Mouse (Mus musculus): ENCODE results near the gene Tmem245. TPM values are rescaled to one million over a fixed set of nuclear protein-coding genes. Genes with fewer than 3 reads are reported as not detected.

Tmem245 gene
- total RNA-seq, 1 experiment from 2014 or later, result 10.2 TPM

DNA sequence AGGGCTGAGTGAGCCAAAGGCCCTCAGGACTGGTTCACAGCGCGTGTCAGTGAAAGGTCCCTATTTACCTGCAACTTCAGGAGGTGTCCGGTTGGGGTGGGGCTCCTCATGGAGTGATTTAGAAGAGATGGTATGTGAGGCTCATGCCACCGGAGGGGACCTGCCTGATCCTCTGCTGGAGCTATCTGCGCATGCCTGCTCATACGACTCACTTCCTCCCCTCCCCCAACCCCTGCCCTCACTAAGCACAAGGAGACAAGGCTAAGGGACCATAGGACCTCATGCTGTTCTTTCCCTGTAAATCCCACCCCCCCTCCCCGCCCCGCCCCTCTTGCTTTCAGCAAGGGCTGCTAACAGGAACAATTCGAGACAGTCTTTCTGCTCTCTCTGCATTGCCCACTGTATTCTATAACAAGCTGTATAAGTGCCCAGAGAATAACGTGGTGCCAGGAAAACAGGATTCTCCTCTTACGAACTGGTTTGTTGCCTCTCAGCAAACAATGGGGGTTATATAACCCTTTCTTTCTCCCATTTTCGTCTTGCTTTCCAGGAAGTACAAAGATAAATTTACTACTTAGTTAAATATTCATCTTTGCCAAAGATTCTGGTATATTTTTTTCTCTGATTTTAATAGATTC lies 101.2 kb downstream of the Tmem245 start:
- ATAC-seq (replicated peaks in 1 of 2; ENCODE audit: insufficient read depth in 1 of 2, low FRiP score in 2 of 2, low TSS enrichment in 1 of 2, low read depth in 1 of 2, poor library complexity in 2 of 2, severe bottlenecking in 2 of 2), result no peak

DNA sequence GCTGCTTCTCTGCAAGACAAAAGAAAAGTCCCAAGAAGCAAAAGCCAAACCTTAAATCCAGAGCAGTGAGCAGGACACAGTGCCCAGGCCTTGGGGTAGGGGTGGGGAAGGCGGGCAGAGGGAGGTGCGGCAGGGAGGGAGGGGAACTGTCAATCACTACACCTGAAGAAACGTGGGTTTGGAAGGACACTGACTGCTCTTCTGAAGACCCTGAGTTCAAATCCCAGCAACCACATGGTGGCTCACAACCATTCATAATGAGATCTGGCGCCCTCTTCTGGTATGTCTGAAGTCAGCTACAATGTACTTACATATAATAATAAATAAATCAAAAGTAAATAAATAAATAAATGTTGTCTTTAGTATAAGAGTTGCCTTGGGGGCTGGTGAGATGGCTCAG lies 102.3 kb downstream of the Tmem245 start:
- no peak for ATAC-seq (replicated peaks in 1 of 2; ENCODE audit: insufficient read depth in 1 of 2, low FRiP score in 2 of 2, low TSS enrichment in 1 of 2, low read depth in 1 of 2, poor library complexity in 2 of 2, severe bottlenecking in 2 of 2)

DNA sequence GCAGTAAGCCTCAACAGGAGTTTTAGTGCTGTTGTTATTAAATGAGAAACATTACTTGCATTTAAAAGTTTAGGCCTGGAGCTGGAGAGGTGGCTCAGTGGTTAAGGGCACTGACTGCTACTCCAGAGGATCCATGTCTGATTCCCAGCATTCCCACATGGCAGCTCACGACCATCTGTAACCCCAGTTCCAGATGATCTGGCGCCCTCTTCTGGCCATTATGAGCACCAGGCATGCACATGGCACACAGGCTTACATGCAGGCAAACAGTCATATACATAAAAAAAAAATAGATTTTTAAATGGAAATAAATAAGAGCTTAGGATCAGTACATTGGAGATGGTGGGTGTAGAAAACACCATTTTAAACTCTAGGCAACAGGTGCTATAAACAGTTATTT lies 103.3 kb downstream of the Tmem245 start:
- no peak for ATAC-seq (replicated peaks in 1 of 2; ENCODE audit: insufficient read depth in 1 of 2, low FRiP score in 2 of 2, low TSS enrichment in 1 of 2, low read depth in 1 of 2, poor library complexity in 2 of 2, severe bottlenecking in 2 of 2)

DNA sequence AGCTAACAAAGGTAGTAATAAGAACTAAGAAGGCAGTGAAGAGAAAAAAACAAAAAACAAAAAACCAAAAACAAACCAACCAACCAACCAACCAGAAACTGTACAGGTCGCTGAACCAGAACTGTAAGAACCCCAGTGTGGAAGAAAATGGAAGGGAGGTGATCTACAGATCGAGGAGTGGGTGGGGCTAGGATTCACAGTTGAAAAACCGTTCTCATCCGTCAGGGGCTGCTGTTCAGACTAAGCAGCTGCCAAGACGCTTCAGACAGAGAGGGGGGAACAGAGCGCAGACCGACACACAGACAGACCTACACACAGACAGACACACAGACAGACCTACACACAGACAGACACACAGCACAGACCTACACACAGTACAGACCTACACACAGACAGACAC lies 104.7 kb downstream of the Tmem245 start:
- ATAC-seq (replicated peaks in 1 of 2; ENCODE audit: insufficient read depth in 1 of 2, low FRiP score in 2 of 2, low TSS enrichment in 1 of 2, low read depth in 1 of 2, poor library complexity in 2 of 2, severe bottlenecking in 2 of 2), result no peak

DNA sequence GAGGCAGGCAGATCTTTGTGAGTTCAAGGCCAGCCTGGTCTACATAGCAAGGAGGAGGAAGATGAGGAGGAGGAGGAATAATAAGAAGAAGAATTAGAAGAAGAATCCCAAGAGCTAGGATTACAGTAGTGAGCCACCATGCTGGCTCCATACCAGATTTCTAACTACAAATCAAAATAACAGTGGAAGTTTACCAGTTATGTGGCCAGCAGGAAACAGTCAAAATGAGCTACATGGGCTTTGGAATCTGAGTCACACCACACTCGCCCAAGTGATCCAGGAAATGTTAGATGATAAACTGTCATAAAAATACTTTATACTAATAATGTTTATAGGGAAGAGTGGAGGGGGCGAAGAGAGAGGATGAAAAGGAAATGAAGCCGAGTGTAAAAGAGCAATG lies 106.9 kb downstream of the Tmem245 start:
- ATAC-seq (replicated peaks in 1 of 2; ENCODE audit: insufficient read depth in 1 of 2, low FRiP score in 2 of 2, low TSS enrichment in 1 of 2, low read depth in 1 of 2, poor library complexity in 2 of 2, severe bottlenecking in 2 of 2), result no peak

DNA sequence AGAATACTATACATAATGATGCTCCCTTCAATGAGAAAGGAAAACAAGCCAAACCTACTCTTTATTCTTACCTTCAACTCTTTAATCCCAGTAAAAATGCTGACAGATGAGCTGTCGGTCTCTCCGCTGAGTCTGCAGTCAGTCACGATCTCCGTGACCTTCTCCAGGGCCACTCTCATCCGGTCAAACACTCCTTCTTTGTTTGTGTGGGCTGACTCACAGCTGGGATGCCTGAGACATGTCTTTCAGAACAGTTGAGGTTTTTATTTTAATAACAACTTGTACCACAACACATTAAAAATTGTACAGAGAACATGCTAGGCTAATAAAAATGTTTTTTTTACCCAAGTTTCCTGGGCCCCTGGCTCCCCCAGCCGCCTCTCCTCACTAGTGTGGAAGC lies 109.6 kb downstream of the Tmem245 start:
- no peak for ATAC-seq (replicated peaks in 1 of 2; ENCODE audit: insufficient read depth in 1 of 2, low FRiP score in 2 of 2, low TSS enrichment in 1 of 2, low read depth in 1 of 2, poor library complexity in 2 of 2, severe bottlenecking in 2 of 2)

DNA sequence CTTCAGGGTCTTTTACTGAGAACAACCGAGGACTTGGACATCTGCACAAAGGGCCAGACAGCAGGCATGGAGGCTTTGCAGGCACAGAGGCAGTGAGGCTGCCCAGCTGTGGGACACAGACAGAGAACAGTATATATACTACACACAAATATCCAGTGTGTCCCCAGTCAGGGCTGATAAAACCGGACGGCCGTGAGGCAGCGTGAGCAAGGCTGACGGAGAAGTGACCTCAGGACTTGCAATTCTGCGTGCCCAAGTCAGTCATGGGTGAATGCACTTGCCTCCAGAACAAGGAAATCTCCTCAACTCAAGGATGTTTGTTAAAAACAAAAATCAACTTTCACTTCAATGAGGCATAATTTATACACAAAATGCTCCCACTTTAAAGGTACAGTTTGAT lies 115.2 kb downstream of the Tmem245 start:
- ATAC-seq (replicated peaks in 1 of 2; ENCODE audit: insufficient read depth in 1 of 2, low FRiP score in 2 of 2, low TSS enrichment in 1 of 2, low read depth in 1 of 2, poor library complexity in 2 of 2, severe bottlenecking in 2 of 2), result no peak

DNA sequence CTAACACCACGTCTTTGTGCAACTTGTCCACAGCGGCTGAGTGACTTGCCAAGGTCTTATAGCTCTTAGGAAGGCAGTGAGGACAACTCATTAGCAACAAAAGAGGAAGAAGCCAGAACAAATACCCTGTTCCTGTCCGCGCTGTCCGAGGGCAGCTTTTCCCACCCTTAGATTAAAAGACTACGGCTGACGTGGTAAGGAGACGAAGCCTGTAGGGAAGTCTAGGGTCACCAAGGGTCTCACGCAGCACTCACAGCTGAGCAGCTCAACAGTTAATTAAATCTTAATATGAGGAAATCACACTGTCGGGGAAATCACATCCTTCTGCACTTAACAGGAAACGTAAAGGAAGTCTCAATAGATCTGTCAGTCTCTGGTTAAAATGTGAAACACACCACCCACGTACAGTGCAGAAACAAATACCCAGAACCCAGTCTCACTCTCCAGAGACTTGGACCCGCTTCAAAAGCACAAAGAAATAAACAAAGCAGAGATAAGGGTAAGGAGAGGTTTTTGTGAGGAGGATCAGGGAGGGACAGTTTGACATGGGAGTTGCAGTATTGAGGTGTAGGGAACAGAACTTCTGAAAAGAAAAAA lies 116.1 kb downstream of the Tmem245 start:
- ATAC-seq (replicated peaks in 1 of 2; ENCODE audit: insufficient read depth in 1 of 2, low FRiP score in 2 of 2, low TSS enrichment in 1 of 2, low read depth in 1 of 2, poor library complexity in 2 of 2, severe bottlenecking in 2 of 2), result no peak

DNA sequence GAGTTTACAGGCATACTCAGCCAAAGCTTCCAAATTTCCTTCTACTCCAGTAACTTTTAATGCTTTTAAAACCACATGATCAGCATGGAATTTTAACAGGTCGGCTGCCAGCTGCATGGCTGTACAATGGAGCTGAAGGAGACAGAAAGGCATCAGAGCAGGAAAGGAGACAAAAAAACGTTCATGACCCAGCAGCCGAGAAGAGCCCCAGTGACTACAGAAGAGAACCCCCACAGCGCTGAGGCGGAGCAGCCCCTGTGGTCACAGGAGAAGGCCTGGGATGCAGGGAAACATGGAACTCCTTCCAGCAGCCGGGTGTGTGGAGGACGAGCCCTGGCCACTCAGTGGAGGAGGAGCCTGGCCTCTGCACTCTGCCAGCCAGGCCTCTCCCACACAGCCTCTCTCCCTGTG lies 117.7 kb downstream of the Tmem245 start:
- ATAC-seq (replicated peaks in 1 of 2; ENCODE audit: insufficient read depth in 1 of 2, low FRiP score in 2 of 2, low TSS enrichment in 1 of 2, low read depth in 1 of 2, poor library complexity in 2 of 2, severe bottlenecking in 2 of 2), result no peak

DNA sequence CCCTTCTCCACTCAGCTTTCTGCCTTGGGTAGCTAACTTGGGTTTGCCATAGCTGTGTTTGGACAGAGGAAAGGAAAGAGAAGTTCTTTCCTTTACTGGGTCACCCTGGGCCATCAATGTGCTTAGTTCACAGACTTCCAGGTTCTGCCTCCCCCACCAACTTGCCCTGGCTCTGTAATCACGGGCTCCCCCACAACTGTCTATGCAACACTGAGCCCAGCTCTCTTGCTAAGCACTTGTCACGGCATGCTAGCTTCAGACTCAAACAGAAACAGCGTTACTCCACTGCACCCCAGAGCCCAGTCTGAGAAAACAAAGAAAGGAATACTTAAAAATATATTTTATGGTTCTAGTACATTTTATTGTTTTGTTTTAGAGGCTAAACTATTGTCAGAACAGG lies 118.3 kb downstream of the Tmem245 start:
- ATAC-seq (replicated peaks in 1 of 2; ENCODE audit: insufficient read depth in 1 of 2, low FRiP score in 2 of 2, low TSS enrichment in 1 of 2, low read depth in 1 of 2, poor library complexity in 2 of 2, severe bottlenecking in 2 of 2), result no peak

DNA sequence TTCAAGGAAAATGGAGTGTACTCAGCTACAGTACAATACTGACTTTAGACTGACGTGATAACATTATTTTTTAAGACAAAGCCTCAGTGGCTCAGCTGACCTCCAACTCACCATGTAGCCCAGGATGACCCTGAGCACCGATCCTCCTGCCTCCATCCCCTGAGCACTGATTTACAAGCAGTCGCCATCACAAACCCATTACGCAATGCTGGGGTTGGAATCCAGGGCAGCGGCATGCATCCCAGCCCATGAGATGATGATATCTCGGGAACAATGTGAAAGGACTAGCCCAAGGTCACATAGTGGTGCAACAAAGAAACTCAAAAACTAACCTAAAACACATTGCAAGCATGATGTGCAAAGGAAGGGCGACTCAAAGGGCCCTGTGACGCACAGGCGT lies 123.0 kb downstream of the Tmem245 start:
- no peak for ATAC-seq (replicated peaks in 1 of 2; ENCODE audit: insufficient read depth in 1 of 2, low FRiP score in 2 of 2, low TSS enrichment in 1 of 2, low read depth in 1 of 2, poor library complexity in 2 of 2, severe bottlenecking in 2 of 2)

DNA sequence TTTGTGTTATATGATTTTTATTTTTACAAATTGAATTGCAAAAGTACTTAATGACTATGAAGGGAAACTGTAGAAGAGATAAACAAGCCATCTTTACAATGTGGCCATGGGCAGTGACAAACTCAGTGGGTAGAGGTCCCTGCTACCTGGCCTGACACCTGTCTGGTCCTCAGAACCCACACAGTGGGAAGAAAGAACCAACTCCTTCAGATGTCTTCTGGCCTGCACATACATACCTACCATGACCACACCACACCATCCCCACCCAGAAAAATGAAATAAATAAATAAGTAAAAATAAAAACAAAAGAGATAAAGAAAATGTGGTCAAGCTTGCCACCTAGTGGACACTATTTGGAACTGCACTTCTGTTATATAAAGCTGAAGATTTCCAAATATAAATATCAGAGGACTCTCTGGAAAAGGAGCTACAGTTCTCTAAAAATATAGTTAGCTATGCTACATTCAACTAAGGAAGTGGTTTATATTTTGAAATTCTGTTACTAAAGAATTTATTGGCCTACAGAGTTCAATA lies 127.2 kb downstream of the Tmem245 start:
- peak in 1 of 2 experiments; percentile 32; a peak in 2 of 4 replicates for ATAC-seq (replicated peaks in 1 of 2; ENCODE audit: insufficient read depth in 1 of 2, low FRiP score in 2 of 2, low TSS enrichment in 1 of 2, low read depth in 1 of 2, poor library complexity in 2 of 2, severe bottlenecking in 2 of 2)

Other genes with a start within 250 kb of the Tmem245 start
- gene Gm26657, start 207.4 kb downstream of the Tmem245 start, total RNA-seq (2017), result not detected in 2 replicates
- 0.38 and 1.6 TPM in 2 replicates for gene Actl7b, start 206.0 kb downstream of the Tmem245 start, total RNA-seq (2017)
- not detected in 2 replicates for gene Actl7a, start 204.0 kb downstream of the Tmem245 start, total RNA-seq (2017)
- 55.1 and 56.6 TPM in 2 replicates for gene Elp1, start 145.1 kb downstream of the Tmem245 start, total RNA-seq (2017)
- 4.5 and 9.8 TPM in 2 replicates for gene Fam206a, start 145.1 kb downstream of the Tmem245 start, total RNA-seq (2017)
- 12.2 and 14.9 TPM in 2 replicates for gene Ctnnal1, start 82.2 kb downstream of the Tmem245 start, total RNA-seq (2017)
- gene Frrs1l, start 43.0 kb upstream of the Tmem245 start, total RNA-seq (2017), result 0.19 TPM in 1 of 2 replicates, not detected in the other
- gene Epb41l4b, start 196.0 kb upstream of the Tmem245 start, total RNA-seq (2017), result 36.3 and 44.5 TPM in 2 replicates

Data from hematopoietic stem cell, adult 5-6 weeks (primary cell).